Mouse (Mus musculus) midbrain, embryonic 16.5 days (tissue): ENCODE data around the gene D1Pas1. TPM values are rescaled to one million over a fixed set of nuclear protein-coding genes. Genes with fewer than 3 reads are reported as not detected.

Experiments used
- ATAC-seq: fragments of 200-750 bp; cut with Nextera tagmentation; 2 replicates; pipeline ENCODE4 v1.8.0; 2017; ENCODE audit warnings: moderate TSS enrichment
- H3K27ac ChIP-seq: fragments of 300-500 bp; sonication (generic); 2 replicates; pipeline ENCODE4 v1.5.1; 2014; ENCODE audit warnings: mild to moderate bottlenecking, low read length, mixed read lengths
- H3K27me3 ChIP-seq: fragments of 300-500 bp; sonication (generic); 2 replicates; pipeline ENCODE4 v1.6.1; 2014; ENCODE audit warnings: low read depth, low read length, mixed read lengths; ENCODE audit not compliant: control insufficient read depth, insufficient read depth
- H3K36me3 ChIP-seq: fragments of 300-500 bp; sonication (generic); 2 replicates; pipeline ENCODE4 v1.6.1; 2014; ENCODE audit warnings: mild to moderate bottlenecking, low read length, moderate library complexity, mixed read lengths; ENCODE audit not compliant: control insufficient read depth, insufficient read depth
- H3K4me1 ChIP-seq: fragments of 300-500 bp; sonication (generic); 2 replicates; pipeline ENCODE4 v1.6.1; 2014; ENCODE audit warnings: mild to moderate bottlenecking, low read length, mixed read lengths; ENCODE audit not compliant: control insufficient read depth, insufficient read depth
- H3K4me2 ChIP-seq: fragments of 300-500 bp; sonication (generic); 2 replicates; pipeline ENCODE4 v1.6.1; 2014; ENCODE audit warnings: mild to moderate bottlenecking, low read length, mixed read lengths
- H3K4me3 ChIP-seq: fragments of 300-500 bp; sonication (generic); 2 replicates; pipeline ENCODE4 v1.5.1; 2014; ENCODE audit warnings: low read depth, mild to moderate bottlenecking, low read length, moderate library complexity, mixed read lengths
- H3K9ac ChIP-seq: fragments of 300-500 bp; sonication (generic); 2 replicates; pipeline ENCODE4 v1.6.1; 2014; ENCODE audit warnings: low read depth, low read length, mixed read lengths
- H3K9me3 ChIP-seq: fragments of 300-500 bp; sonication (generic); replicated peaks from 2 replicates; pipeline ENCODE4 v1.6.1; 2014; ENCODE audit warnings: mild to moderate bottlenecking, low read length, mixed read lengths; ENCODE audit not compliant: control insufficient read depth, poor library complexity, severe bottlenecking
- WGBS: fragments of 180-500 bp; shearing (Covaris S2); extraction: QIAGEN DNeasy Blood & Tissue Kit; methylation state at CpG from one replicate; pipeline ENCODE4 v1.1.7; 2014; 5-methylcytosine and 5-hydroxymethylcytosine counted together
- polyA plus RNA-seq: library from polyadenylated mRNA; unstranded; fragments of >200 nt; fragmentation: Nextera tagmentation; extraction: Ambion mirVana; gene quantifications from 2 replicates; pipeline ENCODE4 v1.2.1, GENCODE M21; 2015

Gene D1Pas1
- polyA plus RNA-seq, 1 experiment from 2014 or later, result 0.13 TPM

GRCm38 (mm10) chr1:186930888-186931233 is 36.4 kb upstream of the D1Pas1 start:
- ATAC-seq, result no peak
- no peak overlapping the region for H3K9ac ChIP-seq
- no peaks in the 10 kb centered on the region for H3K36me3 ChIP-seq
- H3K27me3 ChIP-seq, result peaks cover 3% of the 10 kb centered on the region
- H3K9me3 ChIP-seq, result no peaks in the 10 kb centered on the region
- 90% methylated on average over 6 of the region's 6 CpGs for WGBS
- H3K4me3 ChIP-seq, result no peak overlapping the region
- H3K4me2 ChIP-seq, result no peak overlapping the region
- H3K4me1 ChIP-seq, result peaks cover 4% of the 10 kb centered on the region; the same call in 1 of the 2 replicates
- no peak overlapping the region for H3K27ac ChIP-seq

GRCm38 (mm10) chr1:186934205-186934604 is 33.0 kb upstream of the D1Pas1 start:
- no peaks in the 10 kb centered on the region for H3K4me1 ChIP-seq
- WGBS, result 90% methylated on average over 1 of the region's 1 CpGs

DNA sequence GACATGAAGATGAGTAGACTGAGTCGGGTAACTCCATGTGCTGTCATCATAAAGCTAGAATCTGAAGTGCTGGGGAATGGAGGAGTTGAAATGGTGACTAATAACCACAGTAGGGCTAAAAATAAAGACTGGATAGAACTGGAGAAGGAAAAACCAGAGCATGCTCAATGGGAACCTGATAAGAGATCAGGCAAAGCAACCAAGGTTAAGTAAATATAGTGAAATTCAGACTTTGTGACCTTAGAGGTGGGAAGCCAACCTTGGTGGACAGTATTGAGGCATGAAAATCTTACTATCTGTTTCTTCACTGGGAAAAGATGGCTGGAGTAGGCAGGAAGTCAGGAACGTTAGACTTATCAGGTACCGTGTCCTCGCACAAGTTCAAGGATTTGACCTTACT is 14.8 kb upstream of the D1Pas1 start:
- no peak for ATAC-seq
- H3K4me1 ChIP-seq, result no peaks in the 10 kb centered on the region

More at GRCm38 (mm10) chr1:186934205-186934604, 33.0 kb upstream of the D1Pas1 start:
- H3K27me3 ChIP-seq, result peaks cover 2% of the 10 kb centered on the region; the same call in 1 of the 2 replicates
- no peak overlapping the region for H3K4me3 ChIP-seq
- no peak overlapping the region for H3K9ac ChIP-seq
- H3K27ac ChIP-seq, result no peak overlapping the region
- H3K9me3 ChIP-seq, result no peaks in the 10 kb centered on the region
- H3K4me2 ChIP-seq, result no peak overlapping the region
- no peak for ATAC-seq
- no peaks in the 10 kb centered on the region for H3K36me3 ChIP-seq

DNA sequence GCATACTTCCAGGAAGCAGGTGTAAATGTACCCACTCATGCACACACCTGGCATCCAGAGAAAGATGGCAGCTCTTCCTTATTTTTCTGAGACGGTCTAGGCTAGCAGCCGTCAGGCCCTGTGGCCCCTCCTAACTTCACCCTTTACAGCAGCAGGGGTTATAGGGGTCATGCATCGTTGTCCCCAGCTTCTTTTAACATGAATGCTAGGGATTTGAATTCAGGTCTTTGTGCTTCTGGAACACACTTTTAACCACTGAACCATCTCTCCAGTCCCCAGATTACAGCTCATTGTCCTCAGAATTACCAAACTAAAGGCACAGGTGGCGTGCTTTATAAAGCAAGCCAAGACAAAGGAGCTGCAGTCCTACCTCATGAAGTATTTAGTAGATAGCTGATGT is 12.6 kb upstream of the D1Pas1 start:
- ATAC-seq, result no peak
- Histone ChIP-seq H3K9ac (no peak overlapping the region), H3K9me3 (no peaks in the 10 kb centered on the region), H3K36me3 (no peaks in the 10 kb centered on the region), H3K4me3 (no peak overlapping the region), H3K4me1 (no peaks in the 10 kb centered on the region), H3K27me3 (no peaks in the 10 kb centered on the region), H3K27ac (no peak overlapping the region), H3K4me2 (no peak overlapping the region)
- WGBS, result 66% methylated on average over 4 of the region's 4 CpGs

More for the DNA sequence above, 14.8 kb upstream of the D1Pas1 start:
- no peak overlapping the region for H3K9ac ChIP-seq
- no peaks in the 10 kb centered on the region for H3K36me3 ChIP-seq
- no peaks in the 10 kb centered on the region for H3K27me3 ChIP-seq
- no peaks in the 10 kb centered on the region for H3K9me3 ChIP-seq
- H3K4me3 ChIP-seq, result no peak overlapping the region
- H3K27ac ChIP-seq, result no peak overlapping the region
- WGBS, result 91% methylated on average over 4 of the region's 4 CpGs
- H3K4me2 ChIP-seq, result no peak overlapping the region

GRCm38 (mm10) chr1:186959380-186959779 is 7.8 kb upstream of the D1Pas1 start:
- no peak for ATAC-seq
- no peak overlapping the region for H3K4me3 ChIP-seq
- H3K27ac ChIP-seq, result no peak overlapping the region
- H3K4me1 ChIP-seq, result no peaks in the 10 kb centered on the region
- H3K9ac ChIP-seq, result no peak overlapping the region
- no peaks in the 10 kb centered on the region for H3K36me3 ChIP-seq
- H3K4me2 ChIP-seq, result no peak overlapping the region
- H3K9me3 ChIP-seq, result no peaks in the 10 kb centered on the region
- H3K27me3 ChIP-seq, result no peaks in the 10 kb centered on the region
- WGBS, result 50% methylated on average over 4 of the region's 4 CpGs

DNA sequence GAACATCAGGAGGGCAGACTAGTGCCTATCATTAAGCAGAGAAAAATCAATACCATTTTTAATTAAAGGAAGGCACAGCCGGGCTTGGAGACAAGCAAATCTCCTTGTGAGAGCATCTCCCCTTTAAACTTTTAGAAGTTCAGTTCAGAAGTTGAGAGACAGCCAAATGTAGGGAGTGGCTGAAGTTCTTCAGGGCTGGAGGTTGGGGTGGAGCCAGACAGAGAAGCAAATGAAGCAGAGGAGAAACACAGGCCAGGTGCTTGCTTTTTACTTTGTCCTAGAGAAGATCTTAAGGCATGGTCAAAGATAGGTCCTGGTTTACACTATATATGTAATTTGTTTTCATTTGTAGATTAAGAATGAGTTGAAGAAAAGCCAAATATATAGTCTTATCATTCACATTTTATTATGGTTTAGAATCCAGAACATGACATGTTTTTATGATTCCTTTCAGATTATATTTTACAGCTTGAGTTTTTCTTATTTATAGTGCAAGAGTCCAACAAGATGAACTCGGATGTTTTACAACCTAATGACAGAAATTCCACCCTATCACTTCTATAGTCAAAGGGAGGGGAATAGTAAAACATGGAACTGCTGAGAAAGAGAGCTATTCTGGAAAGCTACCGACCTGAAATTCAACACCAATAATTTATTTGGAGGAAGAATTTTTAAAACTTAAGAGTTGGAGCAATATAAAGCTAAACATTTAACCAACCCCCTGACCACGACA is 2.9 kb upstream of the D1Pas1 start:
- no peak overlapping the region for H3K27ac ChIP-seq
- peaks cover 18% of the 10 kb centered on the region for H3K9me3 ChIP-seq
- 70% methylated on average over 4 of the region's 4 CpGs for WGBS
- H3K4me1 ChIP-seq, result no peaks in the 10 kb centered on the region
- H3K4me2 ChIP-seq, result no peak overlapping the region
- no peak overlapping the region for H3K4me3 ChIP-seq
- H3K9ac ChIP-seq, result no peak overlapping the region
- no peak for ATAC-seq
- H3K27me3 ChIP-seq, result no peaks in the 10 kb centered on the region
- H3K36me3 ChIP-seq, result no peaks in the 10 kb centered on the region

DNA sequence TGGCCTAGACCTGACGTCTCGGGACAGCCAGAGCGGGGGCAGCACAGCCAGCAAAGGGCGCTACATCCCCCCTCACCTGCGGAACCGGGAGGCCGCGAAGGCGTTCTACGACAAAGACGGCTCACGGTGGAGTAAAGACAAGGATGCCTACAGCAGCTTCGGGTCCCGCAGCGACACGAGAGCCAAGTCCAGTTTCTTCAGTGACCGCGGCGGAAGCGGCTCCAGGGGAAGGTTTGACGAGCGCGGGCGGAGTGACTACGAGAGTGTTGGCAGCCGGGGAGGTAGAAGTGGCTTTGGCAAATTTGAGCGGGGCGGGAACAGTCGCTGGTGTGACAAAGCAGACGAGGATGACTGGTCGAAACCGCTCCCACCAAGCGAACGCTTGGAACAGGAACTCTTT is 710 bp downstream of the D1Pas1 start:
- no peak overlapping the region for H3K4me3 ChIP-seq
- H3K27ac ChIP-seq, result no peak overlapping the region
- 94% methylated on average over 34 of the region's 34 CpGs for WGBS

GRCm38 (mm10) chr1:186976937-186977540 is 9.8 kb downstream of the D1Pas1 start:
- no peak overlapping the region for H3K4me2 ChIP-seq
- H3K4me1 ChIP-seq, result peaks cover 4% of the 10 kb centered on the region; the same call in 1 of the 2 replicates
- no peaks in the 10 kb centered on the region for H3K27me3 ChIP-seq
- no peak overlapping the region for H3K4me3 ChIP-seq
- no peaks in the 10 kb centered on the region for H3K9me3 ChIP-seq
- no peak overlapping the region for H3K27ac ChIP-seq
- no peaks in the 10 kb centered on the region for H3K36me3 ChIP-seq
- no peak for ATAC-seq
- no peak overlapping the region for H3K9ac ChIP-seq
- WGBS, result 67% methylated on average over 4 of the region's 4 CpGs

More for the DNA sequence above, 710 bp downstream of the D1Pas1 start:
- H3K36me3 ChIP-seq, result no peaks in the 10 kb centered on the region
- H3K9me3 ChIP-seq, result peaks cover 18% of the 10 kb centered on the region
- H3K4me2 ChIP-seq, result no peak overlapping the region
- H3K9ac ChIP-seq, result no peak overlapping the region
- no peaks in the 10 kb centered on the region for H3K27me3 ChIP-seq
- H3K4me1 ChIP-seq, result no peaks in the 10 kb centered on the region
- ATAC-seq, result no peak

DNA sequence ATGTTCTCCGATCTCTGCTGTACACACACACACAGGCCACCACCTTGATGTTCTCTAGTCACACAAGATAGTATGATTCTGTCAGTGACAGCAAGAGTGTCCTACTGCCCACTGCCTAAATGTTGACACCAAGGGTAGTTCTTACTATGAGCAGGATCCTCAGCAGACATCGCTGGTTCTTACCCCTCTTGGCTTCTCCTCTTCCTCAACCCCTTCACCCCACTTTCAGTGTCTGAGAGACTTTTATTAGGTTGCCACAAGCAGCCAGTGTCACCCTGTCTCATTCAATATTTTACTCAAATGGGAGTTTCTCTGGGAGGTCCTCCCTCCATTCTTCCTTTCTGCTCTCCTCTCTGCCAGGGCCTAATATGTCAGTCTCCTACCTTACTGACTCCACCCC is 10.6 kb downstream of the D1Pas1 start:
- Histone ChIP-seq H3K4me1 (peaks cover 4% of the 10 kb centered on the region; the same call in 1 of the 2 replicates), H3K9ac (no peak overlapping the region), H3K27me3 (no peaks in the 10 kb centered on the region), H3K36me3 (no peaks in the 10 kb centered on the region), H3K4me2 (no peak overlapping the region), H3K4me3 (no peak overlapping the region), H3K27ac (no peak overlapping the region), H3K9me3 (no peaks in the 10 kb centered on the region)
- 90% methylated on average over 2 of the region's 2 CpGs for WGBS
- ATAC-seq, result no peak
